Mouse (Mus musculus) limb, embryonic 14.5 days (tissue): Measurements from ENCODE around the gene Npas4. TPM values are rescaled to one million over a fixed set of nuclear protein-coding genes. Genes with fewer than 3 reads are reported as not detected.

Experiments
- ATAC-seq: fragments of 200-750 bp; cut with Nextera tagmentation; 2 replicates; pipeline ENCODE4 v1.8.0; 2017; ENCODE audit warnings: low read depth, moderate number of reproducible peaks, moderate TSS enrichment; ENCODE audit not compliant: low FRiP score
- DNase-seq: peaks from one replicate; pipeline ENCODE4 v3.0.0-alpha.2; 2015; ENCODE audit warnings: low spot score
- H3K27ac ChIP-seq: fragments of 300-500 bp; sonication (generic); replicated peaks from 2 replicates; pipeline ENCODE4 v1.5.1; 2014; ENCODE audit warnings: low read depth, mild to moderate bottlenecking, low read length, moderate library complexity, mixed read lengths
- H3K27me3 ChIP-seq: fragments of 300-500 bp; sonication (generic); 2 replicates; pipeline ENCODE4 v1.6.1; 2014; ENCODE audit warnings: low read length, mixed read lengths; ENCODE audit not compliant: control insufficient read depth, insufficient read depth
- H3K36me3 ChIP-seq: fragments of 300-500 bp; sonication (generic); 2 replicates; pipeline ENCODE4 v1.6.1; 2014; ENCODE audit warnings: mild to moderate bottlenecking, low read length, moderate library complexity, mixed read lengths; ENCODE audit not compliant: control insufficient read depth, insufficient read depth
- H3K4me1 ChIP-seq: fragments of 300-500 bp; sonication (generic); 2 replicates; pipeline ENCODE4 v1.6.1; 2014; ENCODE audit warnings: antibody characterized with exemption, low read length, mixed read lengths; ENCODE audit not compliant: control insufficient read depth, insufficient read depth
- H3K4me2 ChIP-seq: fragments of 300-500 bp; sonication (generic); replicated peaks from 2 replicates; pipeline ENCODE4 v1.6.1; 2014; ENCODE audit warnings: low read depth, mild to moderate bottlenecking, low read length, moderate library complexity; ENCODE audit not compliant: severe bottlenecking
- H3K4me3 ChIP-seq: fragments of 300-500 bp; sonication (generic); replicated peaks from 2 replicates; pipeline ENCODE4 v1.5.1; 2014; ENCODE audit warnings: low read length
- H3K9ac ChIP-seq: fragments of 300-500 bp; sonication (generic); 2 replicates; pipeline ENCODE4 v1.6.1; 2014; ENCODE audit warnings: mild to moderate bottlenecking, low read depth, low read length, moderate library complexity; ENCODE audit not compliant: severe bottlenecking
- H3K9me3 ChIP-seq: fragments of 300-500 bp; sonication (generic); 2 replicates; pipeline ENCODE4 v1.6.1; 2016; ENCODE audit warnings: low read length; ENCODE audit not compliant: control insufficient read depth
- POLR2A ChIP-seq: fragments of 200-500 bp; IDR thresholded peaks from 2 replicates; pipeline ENCODE4 v1.8.0; 2012; ENCODE audit warnings: inconsistent platforms, mild to moderate bottlenecking, moderate library complexity, borderline replicate concordance; ENCODE audit not compliant: insufficient read depth, insufficient read length; ENCODE audit errors: extremely low read depth
- WGBS: fragments of 180-500 bp; shearing (Covaris S2); extraction: QIAGEN DNeasy Blood & Tissue Kit; methylation state at CpG from one replicate; pipeline ENCODE4 v1.1.7; 2014; 5-methylcytosine and 5-hydroxymethylcytosine counted together
- polyA plus RNA-seq, 2 experiments: library from polyadenylated mRNA; depleted of rRNA in 1 of 2; stranded (reverse) in 1 of 2; unstranded in 1 of 2; fragments of >200 nt; fragmentation: Nextera tagmentation in 1 of 2; extraction: Ambion mirVana in 1 of 2; gene quantifications; 2 replicates each; pipeline versions ENCODE4 v1.2.1 to v1.2.3; 2012 to 2014

The Npas4 gene
- polyA plus RNA-seq, 2 experiments, result 0.50 TPM; not detected in 1

DNA sequence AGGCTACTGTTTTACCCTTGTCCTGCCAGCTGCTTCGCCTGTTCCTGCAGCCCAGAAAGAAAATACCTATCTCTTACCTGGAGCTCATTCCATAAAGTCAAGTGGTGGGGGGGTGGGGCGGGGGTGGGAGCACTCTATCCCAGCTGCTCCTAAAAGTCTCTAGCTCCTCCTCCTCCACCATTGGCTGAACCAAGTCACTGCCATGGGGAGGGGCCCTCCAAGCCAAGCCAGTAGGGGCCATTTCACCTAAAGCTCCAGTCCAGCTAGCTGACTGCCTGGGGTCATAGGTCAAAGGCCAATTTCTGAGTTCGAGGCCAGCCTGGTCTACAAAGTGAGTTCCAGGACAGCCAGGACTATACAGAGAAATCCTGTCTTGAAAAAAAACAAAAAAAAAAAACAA lies 42.6 kb upstream of the Npas4 start:
- ATAC-seq, result no peak
- 76% methylated on average over 3 of the region's 3 CpGs for WGBS
- Histone ChIP-seq H3K9me3 (no peaks in the 10 kb centered on the region), H3K27me3 (no peaks in the 10 kb centered on the region), H3K4me2 (no peak overlapping the region), H3K4me3 (no peak overlapping the region), H3K36me3 (peaks cover 23% of the 10 kb centered on the region), H3K9ac (no peak overlapping the region), H3K4me1 (no peaks in the 10 kb centered on the region), H3K27ac (no peak overlapping the region)
- no peak for TF ChIP-seq POLR2A
- no peak for DNase-seq

DNA sequence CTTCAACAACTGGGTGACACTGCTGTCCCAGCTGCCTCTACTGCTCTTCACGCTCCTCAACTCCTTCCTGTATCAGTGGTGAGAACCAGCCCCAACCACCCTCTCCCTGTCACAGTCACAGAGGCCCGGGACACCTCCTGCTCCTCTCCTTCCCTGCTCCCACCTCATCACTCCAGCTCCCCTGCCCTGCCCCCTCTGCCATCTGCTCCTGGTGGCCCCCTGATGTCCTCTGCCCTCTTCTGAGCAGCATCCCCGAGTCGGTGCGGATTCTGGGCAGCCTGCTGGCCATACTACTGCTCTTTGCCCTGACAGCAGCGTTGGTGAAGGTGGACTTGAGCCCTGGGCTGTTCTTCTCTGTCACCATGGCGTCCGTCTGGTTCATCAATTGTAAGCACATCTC lies 36.0 kb upstream of the Npas4 start:
- Histone ChIP-seq H3K9me3 (no peaks in the 10 kb centered on the region), H3K9ac (no peak overlapping the region), H3K4me1 (0 out of 2 replicates have a peak, but pooled peaks cover 3% of the 10 kb centered on the region), H3K27me3 (no peaks in the 10 kb centered on the region), H3K27ac (no peak overlapping the region), H3K36me3 (peaks cover 17% of the 10 kb centered on the region), H3K4me2 (no peak overlapping the region), H3K4me3 (no peak overlapping the region)
- WGBS, result 85% methylated on average over 8 of the region's 8 CpGs
- ATAC-seq (no peak), DNase-seq (no peak)
- no peak for TF ChIP-seq POLR2A

DNA sequence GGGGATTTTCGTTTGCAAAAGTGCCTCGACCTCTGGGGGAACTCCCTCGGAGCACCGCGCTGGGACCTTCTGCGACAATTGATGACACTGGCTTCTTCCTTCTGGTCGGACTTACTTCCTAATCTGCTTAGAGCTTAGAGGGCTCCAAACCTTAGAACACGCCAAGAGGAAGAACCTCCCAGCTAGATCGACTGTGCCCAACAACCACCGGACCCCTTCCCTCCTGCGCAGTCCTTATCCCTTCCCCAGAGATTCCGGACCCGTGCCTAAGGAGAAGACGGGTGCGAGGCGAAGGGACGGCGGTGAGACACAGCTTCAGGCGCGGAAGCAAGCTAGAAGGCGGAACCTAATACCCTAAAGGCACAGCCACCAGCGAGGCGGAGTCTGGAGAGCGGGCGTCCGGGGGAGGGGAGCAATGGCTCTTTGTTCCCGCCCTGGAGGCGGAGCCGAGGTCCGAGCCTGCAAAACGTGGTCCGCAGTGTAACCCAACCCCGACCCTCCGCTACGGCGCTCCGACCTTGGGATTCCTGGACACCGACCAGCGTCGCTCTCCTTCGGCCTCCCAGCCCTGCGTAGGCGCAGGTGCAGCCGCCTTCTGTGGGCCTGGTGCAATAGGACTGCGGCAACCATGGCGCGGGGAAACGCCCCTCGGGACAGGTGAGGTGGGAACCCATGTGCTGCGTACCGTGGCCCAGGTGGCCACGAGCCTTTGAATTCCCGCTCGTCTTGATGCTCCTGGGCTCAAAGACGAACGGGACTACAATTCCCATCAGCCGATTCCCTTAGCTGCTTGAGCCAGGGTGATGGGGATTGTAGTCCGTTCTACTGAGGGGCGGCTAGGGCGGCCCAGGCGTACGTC lies 33.7 kb upstream of the Npas4 start, which contains the start of gene Slc29a2:
Gene Slc29a2 (plus strand): TSS at position 240 of the 859 bp plus-strand sequence.
- Histone ChIP-seq H3K9me3 (no peaks in the 10 kb centered on the region), H3K27ac (peak within 1 kb of the TSS; percentile 74), H3K4me1 (0 out of 2 replicates have a peak, but pooled peaks cover 3% of the 10 kb centered on the region), H3K36me3 (peaks cover 11% of the 10 kb centered on the region; the same call in 1 of the 2 replicates), H3K4me3 (peak within 1 kb of the TSS; percentile 65), H3K9ac (peak within 1 kb of the TSS; percentile 70), H3K27me3 (no peaks in the 10 kb centered on the region), H3K4me2 (peak within 1 kb of the TSS; percentile 93)
- ATAC-seq (peak; percentile 96), DNase-seq (peak; percentile 93)
- TF ChIP-seq POLR2A, result peak; percentile 86; the same call in 1 of the 2 replicates
- under 1% methylated on average over 57 of the region's 62 CpGs for WGBS

DNA sequence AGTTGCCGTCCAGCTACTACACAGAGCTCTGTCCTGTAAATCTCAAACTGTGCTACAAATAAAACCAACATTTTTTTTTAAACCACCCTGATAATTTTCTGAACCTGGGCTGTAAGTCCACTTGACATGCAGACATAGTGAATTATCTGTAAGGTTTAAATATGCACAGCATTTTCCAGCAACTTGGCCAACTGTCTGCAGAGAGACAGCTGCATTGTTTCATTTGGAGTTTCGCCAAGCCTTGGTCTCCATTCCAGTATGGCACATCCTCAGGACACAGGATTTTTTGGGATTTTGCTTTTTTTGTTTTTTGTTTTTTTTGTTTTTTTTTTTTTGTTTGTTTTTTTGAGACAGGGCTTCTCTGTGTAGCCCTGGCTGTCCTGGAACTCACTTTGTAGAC lies 31.3 kb upstream of the Npas4 start:
- Histone ChIP-seq H3K9ac (no peak overlapping the region), H3K36me3 (no peaks in the 10 kb centered on the region), H3K27me3 (no peaks in the 10 kb centered on the region), H3K9me3 (no peaks in the 10 kb centered on the region), H3K27ac (no peak overlapping the region), H3K4me3 (no peak overlapping the region), H3K4me1 (peaks cover 5% of the 10 kb centered on the region; the same call in 1 of the 2 replicates), H3K4me2 (no peak overlapping the region)
- no peak for TF ChIP-seq POLR2A
- 96% methylated on average over 2 of the region's 2 CpGs for WGBS
- ATAC-seq, result no peak
- DNase-seq, result peak; percentile 46

DNA sequence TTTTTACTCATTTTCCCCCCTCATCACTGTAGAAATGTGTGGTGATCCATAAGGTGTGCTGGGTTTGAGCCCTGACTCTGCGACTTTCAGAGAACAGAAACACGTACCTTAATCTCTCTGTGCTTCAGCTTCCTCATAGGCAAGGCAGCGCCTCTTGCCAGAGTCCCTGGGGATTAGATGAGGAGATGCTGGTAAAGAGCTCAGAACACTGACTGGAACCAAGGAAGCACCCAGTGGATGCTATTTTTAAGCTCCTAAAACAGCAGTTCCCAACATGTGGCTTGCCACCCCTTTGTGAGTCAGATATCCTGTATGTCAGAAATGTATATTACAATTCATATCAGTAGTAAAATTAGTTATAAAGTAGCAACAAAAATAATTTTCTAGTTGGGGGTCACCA lies 28.1 kb upstream of the Npas4 start:
- Histone ChIP-seq H3K9ac (no peak overlapping the region), H3K9me3 (no peaks in the 10 kb centered on the region), H3K4me1 (peaks cover 3% of the 10 kb centered on the region; the same call in 1 of the 2 replicates), H3K4me3 (no peak overlapping the region), H3K27ac (no peak overlapping the region), H3K36me3 (no peaks in the 10 kb centered on the region), H3K4me2 (no peak overlapping the region), H3K27me3 (no peaks in the 10 kb centered on the region)
- no peak for DNase-seq
- ATAC-seq, result no peak
- WGBS, result 79% methylated on average over 3 of the region's 3 CpGs
- TF ChIP-seq POLR2A, result no peak
